8 mouse cellular contexts compared by ENCODE assay signal in the genomic region with DNA sequence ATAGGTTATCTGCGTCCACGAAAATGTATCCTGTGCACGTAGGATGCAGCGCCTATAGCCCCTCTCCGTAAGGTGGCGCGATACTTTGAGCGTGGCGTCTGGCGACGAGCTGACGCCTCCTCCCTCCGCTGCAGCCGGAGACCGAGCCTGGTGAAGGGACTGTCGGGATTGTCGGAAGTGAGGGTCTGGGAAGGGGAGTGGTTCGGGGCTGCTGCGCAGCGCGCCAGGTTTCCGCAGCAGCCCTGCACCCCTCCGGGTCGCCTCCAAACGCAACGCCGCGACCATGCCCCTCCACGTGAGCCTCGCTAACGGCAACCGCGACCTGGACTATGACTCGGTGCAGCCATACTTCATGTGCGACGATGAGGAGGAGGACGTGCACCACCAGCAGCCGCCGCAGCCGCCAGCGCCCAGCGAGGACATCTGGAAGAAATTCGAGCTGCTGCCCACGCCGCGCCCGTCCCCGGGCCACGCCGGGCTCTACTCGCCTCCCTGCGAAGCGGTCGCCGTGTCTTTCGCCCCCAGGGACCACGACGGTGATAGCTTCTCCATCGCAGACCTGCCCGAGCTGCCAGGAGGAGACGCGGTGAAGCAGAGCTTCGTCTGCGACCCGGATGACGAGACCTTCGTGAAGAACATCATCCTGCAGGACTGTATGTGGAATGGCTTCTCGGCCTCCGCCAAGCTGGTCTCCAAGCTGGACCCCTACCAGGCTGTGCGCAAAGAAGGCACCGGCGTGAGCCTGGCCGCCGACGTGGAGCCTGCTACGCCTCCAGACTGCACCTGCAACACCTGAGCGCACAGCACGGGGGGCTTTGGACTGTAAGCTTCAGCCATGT. TPM values are rescaled to one million over a fixed set of nuclear protein-coding genes. Genes with fewer than 3 reads are reported as not detected.
DNase-seq lines count a peak whose midpoint lies in the region; ATAC-seq and TF ChIP-seq lines count a peak whose summit lies in the region.

A gene (plus strand): TSS at position 97 of the 839 bp plus-strand sequence.

- H3K36me3 ChIP-seq in erythroblast, embryonic 14.5 days (ENCODE audit: control insufficient read depth) = no peaks in the 10 kb centered on the region
- H3K36me3 ChIP-seq in embryonic facial prominence, embryonic 13.5 days = no peaks in the 10 kb centered on the region
- H3K36me3 ChIP-seq in kidney, adult 2 months (ENCODE audit: control insufficient read depth, insufficient read depth, low read length) = no peaks in the 10 kb centered on the region
- H3K36me3 ChIP-seq in limb, embryonic 10.5 days = 0 out of 2 replicates have a peak, but pooled peaks cover 2% of the 10 kb centered on the region
- no peaks in the 10 kb centered on the region for H3K36me3 ChIP-seq in midbrain, embryonic 11.5 days (ENCODE audit: control insufficient read depth, insufficient read depth, low read length)
- no peaks in the 10 kb centered on the region for H3K36me3 ChIP-seq in small intestine, adult 2 months (ENCODE audit: control insufficient read depth, insufficient read depth, low read length)

- under 1% methylated on average over 78 of the region's 78 CpGs for WGBS in embryonic facial prominence, embryonic 13.5 days
- WGBS in kidney, adult 2 months = under 1% methylated on average over 78 of the region's 78 CpGs
- WGBS in limb, embryonic 10.5 days = under 1% methylated on average over 78 of the region's 78 CpGs
- WGBS in midbrain, embryonic 11.5 days = under 1% methylated on average over 78 of the region's 78 CpGs
- 1% methylated on average over 78 of the region's 78 CpGs for WGBS in small intestine, adult 2 months

- peak; percentile 65 for TF ChIP-seq CTCF in kidney, adult 2 months (conservative IDR thresholded peaks at IDR 0.05; ENCODE audit: insufficient read depth, insufficient read length, low read depth, low read length)
- peak; percentile 43; the same call in 1 of the 2 replicates for TF ChIP-seq CTCF in small intestine, adult 2 months (IDR thresholded peaks at IDR 0.05; ENCODE audit: extremely low read depth, insufficient read length, insufficient replicate concordance, low read depth, low read length)

- H3K4me2 ChIP-seq in embryonic facial prominence, embryonic 13.5 days = peak within 1 kb of the TSS; percentile 76
- peak within 1 kb of the TSS; percentile 94 for H3K4me2 ChIP-seq in midbrain, embryonic 11.5 days

- H3K4me3 ChIP-seq in erythroblast, embryonic 14.5 days (replicated peaks) = peak within 1 kb of the TSS; percentile 62
- peak within 1 kb of the TSS; percentile 80 for H3K4me3 ChIP-seq in embryonic facial prominence, embryonic 13.5 days
- peak within 1 kb of the TSS; percentile 81 for H3K4me3 ChIP-seq in kidney, adult 2 months (ENCODE audit: insufficient read depth, low read depth, low read length)
- H3K4me3 ChIP-seq in limb, embryonic 10.5 days = peak within 1 kb of the TSS; percentile 72
- H3K4me3 ChIP-seq in midbrain, embryonic 11.5 days (ENCODE audit: low read depth, low read length) = peak within 1 kb of the TSS; percentile 72
- H3K4me3 ChIP-seq in small intestine, adult 2 months (ENCODE audit: low read depth, low read length) = peak within 1 kb of the TSS; percentile 72

- H3K9ac ChIP-seq in embryonic facial prominence, embryonic 13.5 days = peak within 1 kb of the TSS; percentile 83
- H3K9ac ChIP-seq in midbrain, embryonic 11.5 days (ENCODE audit: low read length) = peak within 1 kb of the TSS; percentile 79

- DNase-seq in heart, adult 8-10 months (ENCODE audit: low spot score) = peak; percentile 54
- peak; percentile 73 for DNase-seq in kidney, adult 2 months
- peak; percentile 87 for DNase-seq in limb, embryonic 10.5 days (ENCODE audit: low spot score)
- peak; percentile 97 for DNase-seq in midbrain, embryonic 11.5 days (ENCODE audit: low spot score, missing footprints)

- TF ChIP-seq POLR2A in kidney, adult 2 months (IDR thresholded peaks at IDR 0.05; ENCODE audit: low read depth, low read length) = no peak
- no peak for TF ChIP-seq POLR2A in small intestine, adult 2 months (IDR thresholded peaks at IDR 0.05; ENCODE audit: low read depth, low read length)

- H3K27ac ChIP-seq in embryonic facial prominence, embryonic 13.5 days = peak within 1 kb of the TSS; percentile 79
- H3K27ac ChIP-seq in kidney, adult 2 months (ENCODE audit: insufficient read depth, low read depth, low read length) = no peak within 1 kb of the TSS
- H3K27ac ChIP-seq in limb, embryonic 10.5 days = peak within 1 kb of the TSS; percentile 82
- H3K27ac ChIP-seq in midbrain, embryonic 11.5 days (ENCODE audit: low read depth, low read length) = peak within 1 kb of the TSS; percentile 9; the same call in 1 of the 2 replicates
- H3K27ac ChIP-seq in small intestine, adult 2 months (ENCODE audit: insufficient read depth, low read depth, low read length) = no peak within 1 kb of the TSS

- no peaks in the 10 kb centered on the region for H3K9me3 ChIP-seq in erythroblast, embryonic 14.5 days (ENCODE audit: control insufficient read depth, low read length)
- no peaks in the 10 kb centered on the region for H3K9me3 ChIP-seq in embryonic facial prominence, embryonic 13.5 days
- H3K9me3 ChIP-seq in limb, embryonic 10.5 days (replicated peaks) = no peaks in the 10 kb centered on the region
- H3K9me3 ChIP-seq in midbrain, embryonic 11.5 days (ENCODE audit: control insufficient read depth, low read length) = no peaks in the 10 kb centered on the region

- peaks cover 16% of the 10 kb centered on the region for H3K27me3 ChIP-seq in erythroblast, embryonic 14.5 days (ENCODE audit: control insufficient read depth)
- no peaks in the 10 kb centered on the region for H3K27me3 ChIP-seq in embryonic facial prominence, embryonic 13.5 days
- H3K27me3 ChIP-seq in kidney, adult 2 months (replicated peaks; ENCODE audit: control insufficient read depth, insufficient read depth, low read length) = no peaks in the 10 kb centered on the region
- no peaks in the 10 kb centered on the region for H3K27me3 ChIP-seq in limb, embryonic 10.5 days (ENCODE audit: low read depth, poor library complexity, severe bottlenecking)
- H3K27me3 ChIP-seq in midbrain, embryonic 11.5 days (ENCODE audit: control insufficient read depth, insufficient read depth, low read length) = no peaks in the 10 kb centered on the region
- H3K27me3 ChIP-seq in small intestine, adult 2 months (ENCODE audit: control insufficient read depth, insufficient read depth, low read length) = no peaks in the 10 kb centered on the region

- no peak for ATAC-seq in erythroblast, adult 5-6 weeks (replicated peaks; ENCODE audit: low FRiP score, poor library complexity, severe bottlenecking)
- peak; percentile 85 for ATAC-seq in embryonic facial prominence, embryonic 13.5 days (ENCODE audit: insufficient number of reproducible peaks, insufficient read depth, low FRiP score, low TSS enrichment, low read depth)
- peak; percentile 94 for ATAC-seq in midbrain, embryonic 11.5 days (ENCODE audit: low FRiP score)

- peaks cover 9% of the 10 kb centered on the region for H3K4me1 ChIP-seq in erythroblast, embryonic 14.5 days (ENCODE audit: control insufficient read depth)
- peaks cover 13% of the 10 kb centered on the region for H3K4me1 ChIP-seq in embryonic facial prominence, embryonic 13.5 days
- no peaks in the 10 kb centered on the region for H3K4me1 ChIP-seq in kidney, adult 2 months (ENCODE audit: control insufficient read depth, insufficient read depth, low read length)
- H3K4me1 ChIP-seq in limb, embryonic 10.5 days = peaks cover 25% of the 10 kb centered on the region
- H3K4me1 ChIP-seq in midbrain, embryonic 11.5 days (ENCODE audit: control insufficient read depth, insufficient read depth, low read length) = no peaks in the 10 kb centered on the region
- H3K4me1 ChIP-seq in small intestine, adult 2 months (ENCODE audit: control insufficient read depth, insufficient read depth, insufficient read length, low read length) = peaks cover 3% of the 10 kb centered on the region

RNA-seq across cellular contexts. Expression of the gene that starts here (rescaled TPM):
- polyA plus RNA-seq in erythroblast, embryonic 14.5 days (2012) = 0.37 and 0.53 TPM in 2 replicates
- 1.5 and 2.3 TPM in 2 replicates for total RNA-seq in erythroblast, adult 5-6 weeks (2015; ENCODE audit: low replicate concordance)
- not detected in 2 replicates for total RNA-seq in erythroblast, adult 5-6 weeks (2017; ENCODE audit: low replicate concordance)
- polyA plus RNA-seq in embryonic facial prominence, embryonic 13.5 days (2015; fragmentation: Nextera tagmentation; extraction: Ambion mirVana) = 95.4 and 103 TPM in 2 replicates
- 10 to 100 TPM; 14.2 to 21.0 (median 15.6) TPM for total RNA-seq in heart, adult 8-10 months (2022)
- 14.0 and 14.2 TPM in 2 replicates for polyA plus RNA-seq in kidney, adult 2 months (2012; rRNA removed)
- polyA plus RNA-seq in limb, embryonic 10.5 days (2016; fragmentation: Nextera tagmentation; extraction: Ambion mirVana) = 73.4 and 77.5 TPM in 2 replicates
- 57.1 and 59.7 TPM in 2 replicates for polyA plus RNA-seq in midbrain, embryonic 11.5 days (2014; fragmentation: Nextera tagmentation; extraction: Ambion mirVana)
- 22.9 and 28.4 TPM in 2 replicates for polyA plus RNA-seq in small intestine, adult 2 months (2012; rRNA removed)

Comparison
In these comparisons a context has a peak if more than half of its experiments do, and no peak if none do; other contexts are left out.
1. RNA of the gene that starts here (total RNA-seq): 14.2 to 21.0 TPM in heart, adult 8-10 months; 1.5 to 2.3 TPM in erythroblast, adult 5-6 weeks; every median in the first group is over 4 times any median in the second.
2. H3K27ac ChIP-seq: peak in embryonic facial prominence, embryonic 13.5 days (single experiment), limb, embryonic 10.5 days (single experiment) and midbrain, embryonic 11.5 days (single experiment); none in kidney, adult 2 months (single experiment) and small intestine, adult 2 months (single experiment).
3. Peak in every context shown above with its lines, with median percentiles within 50 percentile points of each other: H3K4me3 ChIP-seq and DNase-seq.